Mouse (Mus musculus): ENCODE data around the gene Ppp1cc. TPM values are rescaled to one million over a fixed set of nuclear protein-coding genes. Genes with fewer than 3 reads are reported as not detected.

Ppp1cc gene
- polyA plus RNA-seq, 1 experiment from 2014 or later, result 288 TPM

DNA sequence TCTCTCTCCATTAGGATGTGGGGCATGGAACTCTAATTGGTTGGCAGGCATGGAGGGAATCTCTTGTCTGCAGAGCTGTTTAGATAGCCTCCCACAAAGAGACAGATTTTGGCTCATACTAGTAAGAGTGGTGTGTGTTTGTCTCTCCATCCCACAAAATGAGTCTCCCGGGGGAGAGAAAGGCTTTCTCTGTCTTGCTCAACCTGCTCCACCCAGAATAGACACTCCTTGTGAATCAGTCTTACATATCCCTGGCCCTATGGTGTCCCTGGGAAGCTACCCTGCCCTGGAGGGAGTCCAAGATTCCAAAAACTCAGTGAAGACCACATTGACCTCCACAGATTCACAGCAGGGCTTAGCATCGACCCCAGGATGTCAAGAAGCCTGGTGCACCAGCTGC lies 1.6 kb upstream of the Ppp1cc start:
- Histone ChIP-seq H3K9me3 (replicated peaks) (no peaks in the 10 kb centered on the region), H3K4me3 (no peak overlapping the region), H3K27me3 (no peaks in the 10 kb centered on the region), H3K27ac (no peak overlapping the region), H3K36me3 (ENCODE audit: poor library complexity, severe bottlenecking) (peaks cover 11% of the 10 kb centered on the region), H3K9ac (no peak overlapping the region), H3K4me1 (peaks cover 31% of the 10 kb centered on the region), H3K4me2 (no peak overlapping the region)
- ATAC-seq, result no peak
- 86% methylated on average over 2 of the region's 2 CpGs for WGBS

DNA sequence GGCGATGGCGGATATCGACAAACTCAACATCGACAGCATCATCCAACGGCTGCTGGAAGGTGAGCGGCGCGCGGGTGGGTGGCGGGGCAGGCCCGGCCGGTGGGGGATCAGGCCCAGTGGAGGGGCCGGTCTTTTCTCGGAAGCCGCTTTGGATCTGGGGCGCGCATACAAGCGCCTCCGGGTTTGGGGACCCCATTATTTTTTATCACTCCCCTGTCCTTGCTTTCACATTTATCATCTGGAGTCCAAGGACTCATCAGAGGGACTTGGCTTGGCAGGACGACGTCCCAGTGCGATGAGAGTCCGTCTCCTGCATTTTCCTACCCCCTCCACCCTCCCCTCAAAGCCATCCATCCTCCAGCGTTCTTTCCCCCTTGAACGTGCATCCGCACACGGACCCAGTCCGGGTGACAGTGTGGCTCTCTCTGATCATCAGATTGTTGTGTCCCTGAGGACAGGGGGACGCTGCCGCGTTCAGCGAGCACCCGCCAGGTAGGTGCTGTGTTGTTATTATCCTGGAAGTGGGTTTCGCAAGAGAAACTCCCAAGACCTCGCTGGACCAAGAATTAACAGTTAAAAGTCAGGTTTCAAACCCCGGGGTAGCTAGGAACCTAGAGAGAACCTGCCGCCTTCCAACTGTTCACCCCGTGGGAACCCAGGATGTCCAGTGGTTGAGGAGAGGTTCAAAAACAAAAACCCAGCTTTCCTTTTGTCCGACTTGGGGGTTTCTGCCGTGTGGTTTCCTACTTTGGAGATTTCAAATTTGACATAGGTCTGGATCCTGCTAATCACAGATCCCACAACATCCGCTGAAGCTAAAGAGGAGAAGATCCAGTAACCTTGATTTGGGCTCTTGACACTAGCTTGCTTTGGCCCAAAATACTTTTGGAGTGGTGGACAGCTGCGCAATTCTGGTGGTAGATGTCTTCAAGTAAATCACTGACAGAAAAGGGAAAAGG lies 758 bp downstream of the Ppp1cc start:
- peaks cover 55% of the 10 kb centered on the region for H3K4me1 ChIP-seq
- peak overlapping the region; percentile 83 for H3K4me3 ChIP-seq
- WGBS, result 3% methylated on average over 42 of the region's 42 CpGs
- peak overlapping the region; percentile 88 for H3K4me2 ChIP-seq
- H3K27me3 ChIP-seq, result no peaks in the 10 kb centered on the region
- H3K9ac ChIP-seq, result peak overlapping the region; percentile 99
- peak; percentile 50; the same call in 1 of the 2 replicates for ATAC-seq
- peaks cover 34% of the 10 kb centered on the region for H3K36me3 ChIP-seq (ENCODE audit: poor library complexity, severe bottlenecking)
- H3K27ac ChIP-seq, result peak overlapping the region; percentile 88
- no peaks in the 10 kb centered on the region for H3K9me3 ChIP-seq (replicated peaks)

- peak overlapping the region; percentile 48; the same call in 1 of the 2 replicates for H3K9ac ChIP-seq
- no peak for ATAC-seq
- H3K4me1 ChIP-seq, result peaks cover 85% of the 10 kb centered on the region
- no peak overlapping the region for H3K4me3 ChIP-seq
- no peaks in the 10 kb centered on the region for H3K9me3 ChIP-seq (replicated peaks)
- H3K27me3 ChIP-seq, result no peaks in the 10 kb centered on the region
- peak overlapping the region; percentile 88; the same call in 1 of the 2 replicates for H3K4me2 ChIP-seq
- no peak overlapping the region for H3K27ac ChIP-seq
- H3K36me3 ChIP-seq (ENCODE audit: poor library complexity, severe bottlenecking), result peaks cover 66% of the 10 kb centered on the region
- WGBS, result 72% methylated on average over 6 of the region's 6 CpGs
Measured at GRCm38 (mm10) chr5:122163194-122163593, 5.1 kb downstream of the Ppp1cc start.

DNA sequence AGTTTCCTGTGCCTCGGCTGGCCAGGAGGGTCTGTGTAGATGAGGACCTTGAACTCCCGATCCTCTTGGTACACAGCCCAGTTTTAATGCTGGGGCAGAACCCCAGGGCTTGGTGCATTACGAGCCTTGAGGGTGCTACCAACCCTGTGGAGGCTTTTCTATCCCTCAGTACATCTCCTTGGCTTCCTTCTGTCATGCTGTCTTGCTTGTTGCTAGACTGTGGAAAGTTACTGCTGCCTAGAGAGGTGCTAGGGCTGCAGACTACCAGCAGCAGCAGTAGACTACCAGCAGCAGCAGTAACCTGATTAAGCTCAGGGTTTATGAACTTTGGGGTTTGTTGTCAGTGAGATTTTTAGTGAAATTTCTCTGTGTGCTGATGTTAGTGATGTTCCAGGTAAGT lies 5.9 kb downstream of the Ppp1cc start:
- WGBS, result 82% methylated on average over 3 of the region's 3 CpGs
- peaks cover 85% of the 10 kb centered on the region for H3K4me1 ChIP-seq
- H3K4me3 ChIP-seq, result no peak overlapping the region
- H3K9ac ChIP-seq, result 0 out of 2 replicates have a peak overlapping the region, but pooled peaks have one; percentile 31
- 0 out of 2 replicates have a peak overlapping the region, but pooled peaks have one; percentile 14 for H3K4me2 ChIP-seq
- ATAC-seq, result no peak
- H3K36me3 ChIP-seq (ENCODE audit: poor library complexity, severe bottlenecking), result peaks cover 74% of the 10 kb centered on the region
- H3K27ac ChIP-seq, result no peak overlapping the region
- H3K27me3 ChIP-seq, result no peaks in the 10 kb centered on the region
- no peaks in the 10 kb centered on the region for H3K9me3 ChIP-seq (replicated peaks)

DNA sequence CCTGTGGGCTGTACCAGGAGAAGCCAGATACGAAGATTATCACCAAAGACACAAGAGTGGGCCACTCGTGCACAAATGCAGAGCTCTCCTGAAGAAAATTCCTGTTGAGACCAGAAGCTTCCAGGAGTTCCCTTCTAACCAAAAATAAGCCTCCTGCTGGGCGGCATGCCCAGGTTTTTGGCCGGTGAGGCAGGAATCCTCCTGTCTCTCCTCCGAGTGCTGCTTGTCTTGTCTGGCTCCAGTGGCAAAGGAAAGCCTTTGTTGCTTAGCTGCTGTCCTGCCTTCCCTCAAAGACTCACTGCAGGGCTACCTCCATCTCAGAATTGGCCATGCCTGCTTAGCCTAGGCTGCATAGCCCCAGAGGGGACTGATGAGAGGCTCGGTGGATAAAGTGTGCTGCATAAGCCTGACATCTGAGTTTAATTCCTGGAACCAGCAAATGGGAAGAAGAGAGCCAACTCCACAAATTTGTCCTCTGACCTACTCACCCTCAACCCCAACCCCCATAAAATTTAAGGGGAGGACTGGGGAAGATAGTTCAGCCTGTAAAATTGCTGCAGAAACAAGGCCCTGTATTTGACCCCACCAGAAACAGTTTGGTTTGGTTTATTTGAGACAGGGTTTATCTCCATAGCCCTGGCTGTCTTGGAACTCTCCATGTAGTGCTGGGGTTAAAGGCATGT lies 7.3 kb downstream of the Ppp1cc start:
- Histone ChIP-seq H3K36me3 (ENCODE audit: poor library complexity, severe bottlenecking) (peaks cover 87% of the 10 kb centered on the region), H3K9ac (peak overlapping the region; percentile 17)

GRCm38 (mm10) chr5:122166636-122167161 lies 8.6 kb downstream of the Ppp1cc start:
- peaks cover 88% of the 10 kb centered on the region for H3K36me3 ChIP-seq (ENCODE audit: poor library complexity, severe bottlenecking)
- peak; percentile 65 for ATAC-seq
- H3K9me3 ChIP-seq (replicated peaks), result no peaks in the 10 kb centered on the region
- 26% methylated on average over 8 of the region's 8 CpGs for WGBS
- peak overlapping the region; percentile 68 for H3K27ac ChIP-seq
- H3K27me3 ChIP-seq, result no peaks in the 10 kb centered on the region
- H3K4me2 ChIP-seq, result peak overlapping the region; percentile 41
- peak overlapping the region; percentile 17 for H3K9ac ChIP-seq
- H3K4me1 ChIP-seq, result peaks cover 60% of the 10 kb centered on the region
- H3K4me3 ChIP-seq, result peak overlapping the region; percentile 6; the same call in 1 of the 2 replicates

More for the DNA sequence above, 7.3 kb downstream of the Ppp1cc start:
- peak overlapping the region; percentile 72 for H3K27ac ChIP-seq
- no peak for ATAC-seq
- H3K27me3 ChIP-seq, result no peaks in the 10 kb centered on the region
- H3K4me3 ChIP-seq, result no peak overlapping the region
- no peaks in the 10 kb centered on the region for H3K9me3 ChIP-seq (replicated peaks)
- H3K4me2 ChIP-seq, result peak overlapping the region; percentile 11
- peaks cover 73% of the 10 kb centered on the region for H3K4me1 ChIP-seq
- WGBS, result 49% methylated on average over 6 of the region's 6 CpGs

- Histone ChIP-seq H3K27me3 (no peaks in the 10 kb centered on the region), H3K4me2 (no peak overlapping the region), H3K27ac (no peak overlapping the region), H3K4me3 (no peak overlapping the region), H3K36me3 (ENCODE audit: poor library complexity, severe bottlenecking) (peaks cover 87% of the 10 kb centered on the region), H3K9ac (no peak overlapping the region), H3K9me3 (replicated peaks) (no peaks in the 10 kb centered on the region), H3K4me1 (peaks cover 42% of the 10 kb centered on the region)
- no peak for ATAC-seq
- WGBS, result 90% methylated on average over 14 of the region's 14 CpGs
Measured at GRCm38 (mm10) chr5:122168344-122169069, 10.4 kb downstream of the Ppp1cc start.

DNA sequence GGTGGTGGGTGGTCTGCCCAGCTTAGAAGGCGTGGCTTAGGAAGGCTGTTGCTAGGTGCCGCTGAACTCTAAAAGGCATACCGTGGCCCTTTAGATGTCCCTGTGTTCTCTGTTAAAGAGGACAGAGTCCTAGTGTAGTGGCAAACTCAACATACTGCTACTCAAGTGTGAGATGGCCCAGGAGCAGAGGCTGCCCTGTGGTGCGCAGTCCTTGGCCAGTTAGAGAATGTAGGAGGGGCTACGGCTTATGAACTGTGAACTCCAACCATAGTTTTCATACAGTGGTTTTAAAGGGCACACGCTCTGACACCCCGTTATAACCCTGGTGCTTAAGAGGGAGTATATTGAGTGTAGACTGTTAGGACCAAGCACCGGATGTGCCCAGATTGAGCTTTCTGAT lies 13.0 kb downstream of the Ppp1cc start:
- 92% methylated on average over 8 of the region's 8 CpGs for WGBS
- Histone ChIP-seq H3K4me2 (no peak overlapping the region), H3K4me3 (no peak overlapping the region), H3K9ac (no peak overlapping the region), H3K9me3 (replicated peaks) (no peaks in the 10 kb centered on the region), H3K36me3 (ENCODE audit: poor library complexity, severe bottlenecking) (peaks cover 79% of the 10 kb centered on the region), H3K27ac (no peak overlapping the region), H3K4me1 (peaks cover 16% of the 10 kb centered on the region), H3K27me3 (no peaks in the 10 kb centered on the region)
- no peak for ATAC-seq

DNA sequence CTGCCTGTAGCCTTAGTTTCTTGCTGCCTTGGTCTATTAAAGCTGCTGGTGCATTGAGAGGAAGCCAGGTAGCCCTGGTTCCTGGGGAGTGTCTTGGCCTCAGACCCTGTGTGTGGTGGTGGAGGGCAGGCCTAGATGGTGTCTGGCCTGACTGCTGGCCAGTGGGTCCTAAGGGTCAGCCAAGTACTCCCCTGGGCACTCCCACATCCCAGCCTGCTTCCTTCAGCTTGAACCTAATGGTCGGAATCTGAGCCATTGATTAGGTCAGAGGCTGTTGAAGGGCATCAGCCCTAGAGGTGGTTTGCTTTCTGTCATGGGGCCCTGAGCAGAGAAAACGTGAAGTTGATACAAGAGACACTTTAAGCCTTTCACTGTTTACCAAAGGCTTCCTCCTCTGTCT lies 17.3 kb downstream of the Ppp1cc start:
- peaks cover 62% of the 10 kb centered on the region for H3K36me3 ChIP-seq (ENCODE audit: poor library complexity, severe bottlenecking)
- 56% methylated on average over 2 of the region's 2 CpGs for WGBS
- no peaks in the 10 kb centered on the region for H3K9me3 ChIP-seq (replicated peaks)
- H3K4me3 ChIP-seq, result no peak overlapping the region
- H3K27me3 ChIP-seq, result no peaks in the 10 kb centered on the region
- no peak overlapping the region for H3K27ac ChIP-seq
- no peaks in the 10 kb centered on the region for H3K4me1 ChIP-seq
- H3K9ac ChIP-seq, result no peak overlapping the region
- ATAC-seq, result no peak
- no peak overlapping the region for H3K4me2 ChIP-seq

- no peak overlapping the region for H3K27ac ChIP-seq
- H3K9me3 ChIP-seq (replicated peaks), result no peaks in the 10 kb centered on the region
- H3K27me3 ChIP-seq, result no peaks in the 10 kb centered on the region
- no peak overlapping the region for H3K9ac ChIP-seq
- H3K4me2 ChIP-seq, result no peak overlapping the region
- H3K36me3 ChIP-seq (ENCODE audit: poor library complexity, severe bottlenecking), result peaks cover 56% of the 10 kb centered on the region
- no peaks in the 10 kb centered on the region for H3K4me1 ChIP-seq
- no peak for ATAC-seq
- no peak overlapping the region for H3K4me3 ChIP-seq
- WGBS, result 91% methylated on average over 7 of the region's 7 CpGs
Measured at GRCm38 (mm10) chr5:122175961-122176360, 17.9 kb downstream of the Ppp1cc start.

GRCm38 (mm10) chr5:122176398-122176797 lies 18.3 kb downstream of the Ppp1cc start:
- Histone ChIP-seq H3K9ac (no peak overlapping the region), H3K9me3 (replicated peaks) (no peaks in the 10 kb centered on the region), H3K27ac (no peak overlapping the region), H3K4me3 (no peak overlapping the region), H3K27me3 (no peaks in the 10 kb centered on the region), H3K4me1 (no peaks in the 10 kb centered on the region), H3K4me2 (no peak overlapping the region), H3K36me3 (ENCODE audit: poor library complexity, severe bottlenecking) (peaks cover 52% of the 10 kb centered on the region)
- 29% methylated on average over 1 of the region's 1 CpGs for WGBS
- ATAC-seq, result 0 out of 2 replicates have a peak, but pooled peaks have one; percentile 36

All from forebrain, embryonic 13.5 days (tissue).